Mouse (Mus musculus): ENCODE data around the gene Gcm2. TPM values are rescaled to one million over a fixed set of nuclear protein-coding genes. Genes with fewer than 3 reads are reported as not detected.

Gene Gcm2
- not detected in 2 replicates for polyA plus RNA-seq (2014; fragmentation: Nextera tagmentation; extraction: Ambion mirVana)

DNA sequence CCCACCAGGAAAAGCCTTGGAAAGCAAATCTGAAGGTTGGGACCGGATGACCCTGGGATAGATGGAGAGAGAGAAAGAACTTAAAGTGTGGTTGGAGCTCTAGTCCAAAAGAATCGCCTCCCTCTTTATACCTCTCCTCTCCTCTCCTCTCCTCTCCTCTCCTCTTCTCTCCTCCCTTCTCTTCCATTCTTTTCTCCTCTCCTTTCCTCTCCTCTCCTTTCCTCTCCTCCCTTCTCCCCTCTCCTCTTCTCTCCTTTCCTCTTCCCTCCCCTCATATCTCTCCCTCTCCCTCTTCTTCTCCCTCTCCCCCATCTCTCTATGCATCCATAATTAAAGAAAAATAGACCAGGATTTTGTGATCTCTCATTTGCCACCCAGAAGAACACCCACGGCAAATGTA is at the start of gene Gcm2:
Gene Gcm2, minus strand, starts transcription at position 101 of the 400 bp plus-strand sequence.
- Histone ChIP-seq H3K4me3 (ENCODE audit: low read depth, low read length) (no peak within 1 kb of the TSS), H3K27me3 (replicated peaks; ENCODE audit: control insufficient read depth, insufficient read depth, low read length) (peaks cover 16% of the 10 kb centered on the region), H3K4me1 (replicated peaks; ENCODE audit: control insufficient read depth, insufficient read depth, low read length) (no peaks in the 10 kb centered on the region), H3K4me2 (no peak within 1 kb of the TSS), H3K36me3 (ENCODE audit: control insufficient read depth, insufficient read depth, low read length) (no peaks in the 10 kb centered on the region), H3K9ac (ENCODE audit: low read depth, low read length) (no peak within 1 kb of the TSS), H3K27ac (ENCODE audit: low read depth, low read length) (no peak within 1 kb of the TSS), H3K9me3 (ENCODE audit: control insufficient read depth, low read length) (no peaks in the 10 kb centered on the region)
- ATAC-seq (replicated peaks; ENCODE audit: low FRiP score) (no peak), DNase-seq (ENCODE audit: low spot score) (no peak)
- 64% methylated on average over 3 of the region's 3 CpGs for WGBS

DNA sequence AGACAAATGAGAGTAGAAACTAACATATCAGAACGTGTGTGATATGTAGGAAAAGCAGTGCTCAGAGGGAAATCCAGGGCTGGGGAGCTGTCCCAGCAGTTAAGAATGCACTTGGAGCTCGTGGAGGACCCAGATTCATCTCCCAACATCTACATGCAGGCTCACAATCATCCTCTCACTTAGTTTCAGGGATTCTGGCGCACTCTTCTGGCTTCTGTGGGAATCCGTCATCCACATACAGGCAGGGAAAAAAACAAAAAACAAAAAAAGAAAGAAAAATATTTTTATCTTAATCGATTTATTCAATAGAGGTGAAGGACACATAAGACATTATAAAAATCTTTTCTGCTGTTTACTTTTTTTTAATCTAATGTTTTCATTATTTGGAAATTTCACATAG is 47.6 kb upstream of the Gcm2 start:
- no peaks in the 10 kb centered on the region for H3K36me3 ChIP-seq (ENCODE audit: control insufficient read depth, insufficient read depth, low read length)
- DNase-seq (ENCODE audit: low spot score) (no peak), ATAC-seq (replicated peaks; ENCODE audit: low FRiP score) (no peak)
- H3K27me3 ChIP-seq (replicated peaks; ENCODE audit: control insufficient read depth, insufficient read depth, low read length) = no peaks in the 10 kb centered on the region
- no peak overlapping the region for H3K4me3 ChIP-seq (ENCODE audit: low read depth, low read length)
- 57% methylated on average over 5 of the region's 5 CpGs for WGBS
- H3K4me2 ChIP-seq = no peak overlapping the region
- H3K4me1 ChIP-seq (replicated peaks; ENCODE audit: control insufficient read depth, insufficient read depth, low read length) = no peaks in the 10 kb centered on the region
- H3K9ac ChIP-seq (ENCODE audit: low read depth, low read length) = no peak overlapping the region
- no peaks in the 10 kb centered on the region for H3K9me3 ChIP-seq (ENCODE audit: control insufficient read depth, low read length)
- H3K27ac ChIP-seq (ENCODE audit: low read depth, low read length) = no peak overlapping the region

DNA sequence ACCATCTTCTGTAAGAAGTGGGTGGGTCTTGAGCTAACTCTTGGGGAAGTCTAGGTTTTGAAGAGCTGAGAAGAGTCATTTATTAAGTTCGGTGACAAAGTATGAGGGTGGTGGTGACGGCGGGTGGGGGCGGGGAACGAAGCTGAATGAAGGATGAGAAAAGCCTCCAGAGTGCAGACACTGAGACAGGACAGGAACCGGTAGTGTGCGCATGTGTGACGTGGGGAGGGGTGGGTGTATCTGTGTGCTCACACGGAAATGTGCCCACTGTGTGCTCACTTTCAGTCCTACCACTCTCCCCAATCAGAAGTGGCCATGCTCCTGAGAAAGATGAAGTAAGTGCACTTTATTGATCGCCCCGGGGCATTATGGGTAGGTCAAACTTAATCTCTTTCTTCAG is 42.3 kb upstream of the Gcm2 start:
- DNase-seq (ENCODE audit: low spot score) (no peak), ATAC-seq (replicated peaks; ENCODE audit: low FRiP score) (no peak)
- H3K9ac ChIP-seq (ENCODE audit: low read depth, low read length) = no peak overlapping the region
- H3K36me3 ChIP-seq (ENCODE audit: control insufficient read depth, insufficient read depth, low read length) = no peaks in the 10 kb centered on the region
- no peaks in the 10 kb centered on the region for H3K4me1 ChIP-seq (replicated peaks; ENCODE audit: control insufficient read depth, insufficient read depth, low read length)
- H3K9me3 ChIP-seq (ENCODE audit: control insufficient read depth, low read length) = no peaks in the 10 kb centered on the region
- no peak overlapping the region for H3K27ac ChIP-seq (ENCODE audit: low read depth, low read length)
- no peaks in the 10 kb centered on the region for H3K27me3 ChIP-seq (replicated peaks; ENCODE audit: control insufficient read depth, insufficient read depth, low read length)
- H3K4me3 ChIP-seq (ENCODE audit: low read depth, low read length) = no peak overlapping the region
- 73% methylated on average over 11 of the region's 11 CpGs for WGBS
- H3K4me2 ChIP-seq = no peak overlapping the region

DNA sequence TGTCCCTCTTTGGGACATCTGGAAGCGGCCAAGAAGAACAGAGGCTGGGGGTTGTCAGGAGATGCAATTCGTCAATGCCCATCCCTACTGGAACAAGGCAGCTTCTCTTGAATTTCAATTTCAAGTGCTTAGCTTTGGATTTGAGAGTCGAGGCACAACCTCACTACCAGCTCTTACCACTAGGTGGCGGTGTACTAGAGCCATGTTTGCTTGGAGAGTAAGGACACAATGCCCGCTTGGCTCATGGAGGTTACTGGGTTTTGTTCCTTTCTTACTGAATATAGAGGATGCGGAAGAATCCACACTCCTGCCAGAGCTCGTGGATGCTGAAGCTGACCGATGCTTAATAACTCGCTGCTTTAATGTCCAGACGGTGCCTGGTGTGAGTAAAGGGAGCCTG is 35.4 kb upstream of the Gcm2 start:
- no peaks in the 10 kb centered on the region for H3K4me1 ChIP-seq (replicated peaks; ENCODE audit: control insufficient read depth, insufficient read depth, low read length)
- whole genome bisulfite sequencing = 74% methylated on average over 10 of the region's 10 CpGs
- peak; percentile 38 for DNase-seq (ENCODE audit: low spot score)
- no peaks in the 10 kb centered on the region for H3K9me3 ChIP-seq (ENCODE audit: control insufficient read depth, low read length)
- no peaks in the 10 kb centered on the region for H3K36me3 ChIP-seq (ENCODE audit: control insufficient read depth, insufficient read depth, low read length)
- H3K27ac ChIP-seq (ENCODE audit: low read depth, low read length) = no peak overlapping the region
- H3K4me3 ChIP-seq (ENCODE audit: low read depth, low read length) = no peak overlapping the region
- no peak overlapping the region for H3K4me2 ChIP-seq
- no peaks in the 10 kb centered on the region for H3K27me3 ChIP-seq (replicated peaks; ENCODE audit: control insufficient read depth, insufficient read depth, low read length)
- H3K9ac ChIP-seq (ENCODE audit: low read depth, low read length) = no peak overlapping the region
- ATAC-seq (replicated peaks; ENCODE audit: low FRiP score) = no peak

DNA sequence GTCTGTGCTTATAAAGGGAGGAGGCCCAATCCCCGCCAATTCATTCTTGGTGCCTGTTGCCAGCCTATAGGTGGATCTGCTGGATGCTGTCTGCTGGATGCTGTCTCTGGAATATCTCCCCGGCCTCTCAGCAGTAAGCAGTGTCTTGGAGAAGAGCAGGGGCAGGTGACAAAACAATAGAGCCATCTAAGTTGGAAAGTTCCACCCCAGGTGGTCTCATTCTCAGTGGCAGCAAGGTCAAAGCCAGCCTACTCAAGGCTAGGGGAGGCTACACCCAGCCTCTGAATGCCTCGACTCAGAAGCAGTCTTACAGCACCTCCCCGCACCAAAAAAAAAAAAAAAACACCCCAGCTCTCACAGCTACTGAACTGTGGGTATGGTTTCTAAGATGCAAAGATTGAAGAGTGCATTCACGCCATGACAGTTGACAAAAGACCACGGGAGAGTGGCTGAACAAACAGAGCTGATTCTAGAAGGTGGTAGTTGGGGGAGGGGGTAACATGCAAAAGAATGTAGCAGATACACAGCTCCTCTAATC is 34.7 kb upstream of the Gcm2 start:
- Histone ChIP-seq H3K4me3 (ENCODE audit: low read depth, low read length) (no peak overlapping the region), H3K27ac (ENCODE audit: low read depth, low read length) (no peak overlapping the region), H3K27me3 (replicated peaks; ENCODE audit: control insufficient read depth, insufficient read depth, low read length) (no peaks in the 10 kb centered on the region), H3K9me3 (ENCODE audit: control insufficient read depth, low read length) (no peaks in the 10 kb centered on the region), H3K9ac (ENCODE audit: low read depth, low read length) (no peak overlapping the region), H3K4me2 (no peak overlapping the region), H3K36me3 (ENCODE audit: control insufficient read depth, insufficient read depth, low read length) (no peaks in the 10 kb centered on the region), H3K4me1 (replicated peaks; ENCODE audit: control insufficient read depth, insufficient read depth, low read length) (no peaks in the 10 kb centered on the region)
- DNase-seq (ENCODE audit: low spot score) (no peak), ATAC-seq (replicated peaks; ENCODE audit: low FRiP score) (no peak)
- 61% methylated on average over 6 of the region's 6 CpGs for WGBS

DNA sequence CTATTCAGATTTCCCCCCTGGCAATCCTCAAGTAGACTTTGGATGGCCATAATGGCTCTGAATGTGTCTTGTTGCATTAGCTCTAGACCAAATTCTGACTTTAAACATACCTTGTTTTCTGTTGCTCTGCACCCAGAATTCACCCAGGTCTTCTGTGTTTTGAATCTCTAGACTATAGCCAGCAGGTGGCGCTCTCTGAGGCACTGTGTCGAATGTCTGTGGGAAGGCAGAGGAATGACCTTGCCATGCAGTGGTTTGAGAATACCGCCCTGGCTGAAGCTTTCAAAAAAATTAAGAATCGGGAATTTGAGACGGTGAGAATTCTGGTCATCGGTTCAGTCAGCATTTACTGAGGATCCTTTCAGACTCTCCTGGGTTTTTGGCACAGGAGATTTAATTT is 24.1 kb upstream of the Gcm2 start:
- Histone ChIP-seq H3K9ac (ENCODE audit: low read depth, low read length) (no peak overlapping the region), H3K4me3 (ENCODE audit: low read depth, low read length) (no peak overlapping the region), H3K9me3 (ENCODE audit: control insufficient read depth, low read length) (no peaks in the 10 kb centered on the region), H3K27ac (ENCODE audit: low read depth, low read length) (no peak overlapping the region), H3K36me3 (ENCODE audit: control insufficient read depth, insufficient read depth, low read length) (no peaks in the 10 kb centered on the region), H3K4me1 (replicated peaks; ENCODE audit: control insufficient read depth, insufficient read depth, low read length) (no peaks in the 10 kb centered on the region), H3K27me3 (replicated peaks; ENCODE audit: control insufficient read depth, insufficient read depth, low read length) (no peaks in the 10 kb centered on the region), H3K4me2 (no peak overlapping the region)
- WGBS = 9% methylated on average over 6 of the region's 6 CpGs
- DNase-seq (ENCODE audit: low spot score) (peak; percentile 41), ATAC-seq (replicated peaks; ENCODE audit: low FRiP score) (no peak)

DNA sequence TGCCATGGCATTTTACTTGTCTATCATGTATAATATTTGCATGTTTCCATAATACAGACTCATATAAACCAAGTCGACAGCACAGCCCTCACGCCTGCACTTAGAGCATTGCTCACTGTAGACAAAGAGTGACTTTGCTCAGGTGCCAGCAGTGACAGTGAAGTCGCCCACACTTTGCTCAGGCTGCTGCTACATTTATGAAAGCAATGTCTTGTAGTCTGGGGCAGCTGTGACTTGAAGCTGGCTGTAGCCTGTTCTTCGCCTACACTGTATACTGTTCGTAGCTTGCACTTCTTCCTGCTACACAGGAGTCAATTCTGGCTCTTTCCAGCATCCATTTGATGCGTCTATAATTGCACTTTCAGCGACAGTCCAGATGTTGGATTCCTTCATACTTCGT is 18.2 kb upstream of the Gcm2 start:
- Histone ChIP-seq H3K4me1 (replicated peaks; ENCODE audit: control insufficient read depth, insufficient read depth, low read length) (no peaks in the 10 kb centered on the region), H3K4me2 (no peak overlapping the region), H3K27ac (ENCODE audit: low read depth, low read length) (no peak overlapping the region), H3K4me3 (ENCODE audit: low read depth, low read length) (no peak overlapping the region), H3K9me3 (ENCODE audit: control insufficient read depth, low read length) (no peaks in the 10 kb centered on the region), H3K36me3 (ENCODE audit: control insufficient read depth, insufficient read depth, low read length) (no peaks in the 10 kb centered on the region), H3K27me3 (replicated peaks; ENCODE audit: control insufficient read depth, insufficient read depth, low read length) (no peaks in the 10 kb centered on the region), H3K9ac (ENCODE audit: low read depth, low read length) (no peak overlapping the region)
- WGBS = 91% methylated on average over 8 of the region's 8 CpGs
- ATAC-seq (replicated peaks; ENCODE audit: low FRiP score) (no peak), DNase-seq (ENCODE audit: low spot score) (no peak)

DNA sequence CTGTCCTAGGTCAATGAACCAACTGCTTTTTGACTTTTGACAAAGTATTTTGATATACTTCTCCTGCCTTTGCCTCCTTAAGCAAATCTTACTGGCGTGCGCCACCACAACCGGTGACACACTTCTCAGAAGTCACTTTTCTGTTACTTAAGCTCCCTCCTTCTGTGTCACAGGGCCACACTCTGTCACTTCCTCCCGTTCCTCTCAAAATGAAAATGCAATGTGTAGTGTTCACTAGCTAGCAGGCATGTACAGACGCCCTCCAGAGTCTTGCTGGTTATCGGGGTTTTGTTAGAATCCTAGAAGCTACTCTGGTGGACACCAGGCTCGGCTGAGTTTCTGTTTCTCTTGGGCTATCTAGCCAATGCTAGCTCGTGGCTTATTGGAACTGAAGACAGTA is 17.5 kb upstream of the Gcm2 start:
- Histone ChIP-seq H3K4me3 (ENCODE audit: low read depth, low read length) (no peak overlapping the region), H3K27me3 (replicated peaks; ENCODE audit: control insufficient read depth, insufficient read depth, low read length) (no peaks in the 10 kb centered on the region), H3K36me3 (ENCODE audit: control insufficient read depth, insufficient read depth, low read length) (no peaks in the 10 kb centered on the region), H3K4me2 (no peak overlapping the region), H3K4me1 (replicated peaks; ENCODE audit: control insufficient read depth, insufficient read depth, low read length) (no peaks in the 10 kb centered on the region), H3K9ac (ENCODE audit: low read depth, low read length) (no peak overlapping the region), H3K27ac (ENCODE audit: low read depth, low read length) (no peak overlapping the region), H3K9me3 (ENCODE audit: control insufficient read depth, low read length) (no peaks in the 10 kb centered on the region)
- ATAC-seq (replicated peaks; ENCODE audit: low FRiP score) (no peak), DNase-seq (ENCODE audit: low spot score) (no peak)
- 75% methylated on average over 8 of the region's 8 CpGs for WGBS

DNA sequence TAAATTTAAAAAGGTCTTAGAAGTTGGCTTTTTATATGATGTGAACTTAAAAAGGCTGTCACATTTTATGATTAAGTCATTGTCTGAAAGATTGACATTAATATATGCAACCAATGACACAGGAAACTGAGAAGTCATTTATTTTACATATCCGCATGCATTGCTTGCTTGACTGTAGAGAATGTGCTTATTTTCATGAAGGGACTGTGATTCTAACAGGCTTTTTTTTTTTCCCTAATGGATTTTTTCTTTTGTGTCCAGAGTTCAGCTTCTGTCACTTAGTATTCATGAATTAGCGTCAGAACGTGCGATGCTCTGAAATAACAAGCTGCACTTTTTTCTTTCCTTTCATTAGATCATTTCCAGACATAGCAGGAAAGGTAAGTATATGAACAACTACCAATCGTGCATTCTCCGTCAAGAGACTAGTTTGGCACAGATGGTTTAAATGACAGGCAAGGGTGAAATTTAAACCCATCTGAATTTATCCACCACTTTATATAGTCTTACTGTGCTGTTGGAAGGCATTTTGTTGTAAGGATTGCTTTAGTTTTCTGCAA is 12.9 kb upstream of the Gcm2 start:
- H3K27ac ChIP-seq (ENCODE audit: low read depth, low read length) = no peak overlapping the region
- H3K4me1 ChIP-seq (replicated peaks; ENCODE audit: control insufficient read depth, insufficient read depth, low read length) = no peaks in the 10 kb centered on the region
- H3K36me3 ChIP-seq (ENCODE audit: control insufficient read depth, insufficient read depth, low read length) = no peaks in the 10 kb centered on the region
- 91% methylated on average over 6 of the region's 6 CpGs for whole genome bisulfite sequencing
- H3K4me2 ChIP-seq = no peak overlapping the region
- no peak overlapping the region for H3K4me3 ChIP-seq (ENCODE audit: low read depth, low read length)
- DNase-seq (ENCODE audit: low spot score) (no peak), ATAC-seq (replicated peaks; ENCODE audit: low FRiP score) (no peak)
- no peaks in the 10 kb centered on the region for H3K27me3 ChIP-seq (replicated peaks; ENCODE audit: control insufficient read depth, insufficient read depth, low read length)
- H3K9me3 ChIP-seq (ENCODE audit: control insufficient read depth, low read length) = no peaks in the 10 kb centered on the region
- H3K9ac ChIP-seq (ENCODE audit: low read depth, low read length) = no peak overlapping the region

All from liver, embryonic 11.5 days (tissue).